Mouse (Mus musculus) right cerebral cortex, adult 2 months (tissue): ENCODE results near the gene Slc43a2.

Source experiments
- DNase-seq, 2 experiments: peaks; one replicate each; pipeline ENCODE4 v3.0.0; 2021 to 2022; ENCODE audit warnings: low spot score in 2 of 2

Slc43a2 gene

DNA sequence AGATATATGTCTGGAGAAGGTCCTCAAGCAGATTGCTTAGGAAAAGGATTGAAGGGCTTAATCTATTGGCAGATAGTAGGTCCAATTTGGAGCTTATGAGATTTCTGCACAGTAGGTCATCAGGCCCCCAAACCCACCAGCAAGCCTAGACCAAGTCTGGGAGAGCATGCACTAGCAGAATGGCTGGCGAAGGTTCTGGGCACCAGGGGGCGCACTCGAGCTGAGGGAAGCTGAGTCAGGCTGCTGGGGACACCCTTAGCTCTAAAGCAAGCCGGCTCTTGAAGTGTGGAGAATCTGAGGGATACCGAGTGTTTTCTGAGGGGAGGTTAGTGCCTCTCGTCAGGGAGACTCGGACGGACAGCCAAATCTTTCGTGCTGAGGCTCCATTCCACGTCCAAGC is 1.2 kb upstream of the Slc43a2 start:
- DNase-seq = peak; percentile 97 to 100

- no peak for DNase-seq
Observed at GRCm38 (mm10) chr11:75530845-75531373, 585 bp upstream of the Slc43a2 start.

DNA sequence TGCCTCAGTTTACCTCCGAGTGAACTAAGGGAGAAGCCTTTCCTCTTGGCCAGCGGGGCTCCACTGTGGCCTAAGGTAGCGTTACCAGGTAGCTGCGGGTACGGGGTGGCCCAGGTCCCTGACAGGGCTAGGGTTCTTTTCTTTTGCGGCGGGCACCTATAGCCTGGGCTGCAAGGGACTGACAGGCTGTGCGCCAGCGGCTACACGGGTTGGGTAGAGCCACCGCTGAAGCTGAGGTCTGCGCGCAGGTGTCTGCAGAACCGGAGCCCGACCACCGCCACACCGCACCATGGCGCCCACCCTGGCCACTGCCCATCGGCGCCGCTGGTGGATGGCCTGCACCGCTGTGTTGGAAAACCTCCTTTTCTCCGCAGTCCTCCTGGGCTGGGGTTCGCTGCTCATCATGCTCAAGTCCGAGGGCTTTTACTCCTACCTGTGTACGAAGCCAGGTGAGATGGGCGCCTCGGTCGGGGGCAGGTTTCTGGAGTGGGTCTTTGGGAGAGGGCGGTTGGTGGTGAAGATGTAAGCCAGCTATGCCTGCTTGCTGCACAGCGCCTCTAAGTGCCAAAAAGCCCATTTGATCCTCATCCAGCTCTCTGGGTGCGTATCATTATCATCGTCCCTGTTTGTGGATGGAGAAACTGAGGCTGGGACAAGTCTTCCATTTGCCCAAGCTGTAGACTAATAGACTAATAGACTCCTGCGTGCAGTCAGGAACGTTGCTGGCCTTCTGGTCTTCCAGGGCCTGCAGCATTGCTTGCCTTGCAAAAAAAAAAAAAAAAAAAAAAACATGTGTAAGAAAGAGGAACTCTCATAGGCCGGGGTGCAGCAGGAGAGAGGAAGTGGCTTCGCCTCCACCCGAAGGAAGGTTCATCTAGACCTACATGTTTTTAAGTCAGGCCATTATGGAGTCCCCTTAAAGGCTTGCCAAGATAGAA is 1.1 kb downstream of the Slc43a2 start:
- DNase-seq = peak; percentile 38 to 60

- no peak for DNase-seq
Observed at GRCm38 (mm10) chr11:75533314-75534015, 2.0 kb downstream of the Slc43a2 start.

- no peak for DNase-seq
Observed at GRCm38 (mm10) chr11:75534286-75535033, 3.0 kb downstream of the Slc43a2 start.

DNA sequence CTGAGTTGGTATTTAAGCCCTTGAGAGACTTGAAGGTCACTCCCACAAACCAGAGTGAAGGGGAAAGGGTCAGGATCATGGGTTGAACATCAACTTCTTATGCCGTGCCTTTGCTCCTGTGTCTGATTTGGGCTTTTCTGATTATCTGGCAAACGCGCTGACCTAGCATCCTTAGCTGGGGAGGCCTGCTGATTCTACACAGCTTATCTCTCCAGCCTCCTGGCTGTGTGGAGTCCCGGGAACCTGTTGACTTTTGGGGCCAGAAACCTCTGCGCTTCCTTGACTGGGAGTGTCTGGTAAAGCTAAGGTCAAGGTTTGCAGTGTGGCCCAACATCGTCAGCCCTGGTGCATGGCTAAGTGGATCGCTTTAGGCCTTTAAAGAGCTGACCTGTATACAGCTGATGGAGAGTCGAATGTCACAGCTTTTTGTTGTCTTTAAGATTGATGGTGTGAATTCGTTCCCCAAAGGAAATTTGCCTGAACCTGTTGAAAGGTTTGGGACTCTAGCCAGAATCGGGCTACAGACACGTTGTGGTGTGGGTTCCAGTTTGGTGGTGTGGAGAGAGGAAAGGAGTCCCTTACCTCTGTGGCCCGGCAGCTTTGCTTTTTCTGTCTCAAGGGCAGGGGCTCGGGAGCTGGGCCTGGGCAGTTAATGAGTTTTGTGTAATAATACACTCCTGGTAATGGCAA is 3.8 kb downstream of the Slc43a2 start:
- DNase-seq = no peak

DNA sequence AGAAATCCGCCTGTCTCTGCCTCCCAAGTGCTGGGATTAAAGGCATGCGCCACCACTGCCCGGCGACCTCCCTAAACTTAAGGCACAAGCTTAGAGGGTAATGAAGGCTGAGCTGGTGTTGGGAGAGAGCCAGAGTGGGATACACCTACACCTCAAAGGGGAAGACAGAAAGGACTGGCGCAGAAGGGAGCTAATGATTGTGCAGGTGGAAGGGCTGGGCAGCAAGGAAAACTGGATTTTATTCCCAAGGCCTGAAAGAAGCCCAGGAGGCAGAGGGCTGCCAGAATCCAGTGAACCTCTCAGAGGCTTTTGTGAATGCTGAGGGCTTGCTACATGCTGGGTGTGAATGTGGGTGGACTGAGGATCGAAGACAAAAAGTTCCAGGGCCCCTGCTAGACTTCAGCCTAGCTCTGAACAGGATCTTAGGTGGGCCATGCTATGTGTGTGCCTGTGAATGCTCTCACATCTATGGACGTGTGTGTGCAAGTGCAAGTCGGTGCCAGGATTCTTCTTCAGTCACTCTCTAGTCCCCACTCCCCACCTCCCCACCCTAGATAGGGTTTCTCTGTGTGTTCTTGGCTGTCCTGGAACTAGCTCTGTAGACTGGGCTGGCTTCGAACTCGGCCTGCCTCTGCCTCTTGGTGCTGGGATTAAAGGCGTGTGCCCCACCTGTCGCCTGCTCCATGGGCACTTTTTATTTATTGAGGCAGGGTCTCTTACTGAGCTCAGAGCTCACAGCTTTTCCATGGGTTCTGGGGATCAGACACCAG is 4.9 kb downstream of the Slc43a2 start:
- DNase-seq = no peak

DNA sequence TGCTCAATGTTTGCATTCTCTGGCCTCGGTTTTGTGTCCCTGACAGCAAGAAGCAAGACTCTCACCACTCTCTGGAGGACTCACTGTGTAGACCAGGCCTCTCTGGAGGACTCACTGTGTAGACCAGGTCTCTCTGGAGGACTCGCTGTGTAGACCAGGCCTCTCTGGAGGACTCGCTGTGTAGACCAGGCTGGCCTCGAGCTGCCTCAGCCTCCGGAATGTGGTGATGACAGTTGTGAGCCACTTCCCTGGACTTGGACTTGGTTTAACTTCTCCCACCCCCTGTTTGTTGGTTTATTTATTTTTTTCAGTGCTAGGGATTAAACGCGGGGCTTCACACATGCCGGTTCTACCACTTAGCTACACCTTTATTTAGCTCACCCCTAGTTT is 5.5 kb downstream of the Slc43a2 start:
- DNase-seq = no peak

DNA sequence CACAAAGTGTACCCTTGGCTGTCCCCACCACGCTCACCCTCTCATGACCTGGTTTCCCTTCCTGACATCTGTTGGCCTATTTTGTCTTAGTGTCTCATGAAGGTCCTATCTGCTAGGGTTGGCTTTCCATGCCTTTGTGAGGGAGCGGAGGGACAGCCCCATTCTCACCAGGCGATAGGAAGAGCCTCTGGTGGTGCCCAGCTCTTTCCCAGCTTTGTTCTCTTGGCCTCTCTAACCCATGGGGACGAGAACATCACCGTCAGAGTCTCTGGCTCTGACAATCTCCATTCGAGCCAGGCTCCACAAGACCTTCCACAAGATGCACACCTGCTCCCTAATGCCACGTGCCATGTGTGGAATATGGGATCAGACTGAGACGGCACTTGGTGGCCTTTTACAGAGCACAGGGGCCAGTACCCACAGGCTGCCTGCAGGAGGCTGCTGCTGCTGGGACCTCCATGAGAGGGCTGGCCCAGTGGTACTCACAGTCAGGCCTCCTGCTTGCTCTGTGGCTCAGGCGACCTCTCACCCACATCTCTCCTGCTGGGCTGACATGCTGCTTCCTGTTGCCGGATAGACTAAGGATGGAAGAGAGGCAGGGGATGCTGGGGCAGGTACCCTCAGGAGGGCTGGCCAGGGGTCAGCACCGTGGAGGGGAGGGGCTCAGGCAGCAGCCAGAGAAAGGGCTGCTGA is 6.1 kb downstream of the Slc43a2 start:
- DNase-seq = no peak

GRCm38 (mm10) chr11:75538184-75538969 is 6.9 kb downstream of the Slc43a2 start:
- DNase-seq = no peak

DNA sequence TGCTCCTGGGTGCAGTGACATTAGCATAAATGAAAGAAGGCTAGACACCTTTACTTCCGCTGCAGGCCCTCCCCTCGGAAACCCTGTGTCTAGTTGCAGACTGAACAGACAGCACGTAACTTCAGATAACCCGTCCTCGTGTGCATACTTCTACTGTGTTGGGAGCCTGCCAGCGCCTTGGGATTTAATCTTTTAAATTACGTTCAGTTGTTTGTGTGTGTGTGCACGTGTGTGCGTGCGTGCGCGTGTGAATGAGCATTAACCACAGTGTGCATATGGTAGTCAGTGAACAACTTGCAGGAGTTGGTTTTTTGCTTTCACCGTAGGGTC is 7.4 kb downstream of the Slc43a2 start:
- no peak for DNase-seq

GRCm38 (mm10) chr11:75540209-75540608 is 8.7 kb downstream of the Slc43a2 start:
- no peak for DNase-seq

GRCm38 (mm10) chr11:75540710-75541581 is 9.5 kb downstream of the Slc43a2 start:
- DNase-seq = no peak

DNA sequence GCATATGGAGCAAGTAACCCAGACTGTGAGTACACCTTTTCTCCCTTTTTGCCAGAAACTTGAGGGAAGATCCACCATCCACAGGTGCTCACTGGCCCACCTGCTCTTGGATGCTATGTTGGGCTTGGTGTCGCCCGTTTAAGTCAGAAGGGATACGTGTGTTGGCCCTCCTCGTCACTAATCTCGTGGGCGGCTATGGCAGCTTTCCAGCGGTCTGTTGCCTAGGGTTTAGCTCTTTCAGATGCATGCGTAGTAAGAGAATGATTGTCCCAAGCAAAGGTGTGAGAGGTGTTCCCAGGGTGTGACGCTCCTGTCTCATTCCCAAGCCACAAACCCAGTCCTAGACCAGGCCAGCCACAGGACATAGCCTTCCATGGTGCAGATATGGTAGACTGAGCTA is 13.2 kb downstream of the Slc43a2 start:
- no peak for DNase-seq

DNA sequence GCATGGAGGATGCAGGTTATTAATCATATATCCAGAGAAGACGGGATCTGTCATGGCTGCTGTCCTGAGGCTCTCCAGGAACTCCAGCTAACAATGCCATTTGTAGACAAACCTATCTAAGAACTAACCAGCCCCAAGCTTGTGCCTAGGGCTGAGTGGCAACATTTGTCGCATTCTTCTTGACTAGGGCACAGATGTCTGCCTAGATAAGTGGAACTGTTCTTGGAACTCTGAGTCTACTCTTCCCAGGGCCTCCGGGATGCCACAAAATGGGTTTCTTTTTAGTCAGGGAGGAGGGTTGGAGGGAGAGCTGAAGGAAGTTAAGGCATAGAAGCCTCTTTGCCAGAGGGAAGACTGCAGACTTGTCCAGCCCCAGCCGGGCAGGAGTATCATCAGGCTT is 14.6 kb downstream of the Slc43a2 start:
- no peak for DNase-seq

DNA sequence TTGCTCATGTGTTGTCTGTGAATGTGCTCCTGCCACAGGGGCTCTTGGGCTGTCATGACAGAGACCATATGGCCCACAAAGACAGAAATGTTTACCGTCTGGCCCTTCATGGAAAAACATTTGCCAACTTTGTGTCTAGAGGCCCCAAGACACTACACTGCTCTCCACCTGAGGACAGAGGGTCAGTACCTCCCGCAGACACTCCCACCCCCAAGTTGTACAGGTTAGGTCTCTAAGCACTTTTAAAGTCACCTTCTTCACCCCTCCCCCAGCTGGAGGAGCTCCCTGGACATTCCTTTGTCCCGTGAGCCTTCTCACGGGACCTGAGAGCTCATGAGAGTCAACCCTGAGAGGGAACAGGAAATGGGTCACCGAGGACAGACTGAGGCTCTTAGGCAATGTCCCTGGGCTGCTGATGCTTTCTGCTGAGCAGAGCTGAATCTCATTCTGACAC is 18.2 kb downstream of the Slc43a2 start:
- no peak for DNase-seq

DNA sequence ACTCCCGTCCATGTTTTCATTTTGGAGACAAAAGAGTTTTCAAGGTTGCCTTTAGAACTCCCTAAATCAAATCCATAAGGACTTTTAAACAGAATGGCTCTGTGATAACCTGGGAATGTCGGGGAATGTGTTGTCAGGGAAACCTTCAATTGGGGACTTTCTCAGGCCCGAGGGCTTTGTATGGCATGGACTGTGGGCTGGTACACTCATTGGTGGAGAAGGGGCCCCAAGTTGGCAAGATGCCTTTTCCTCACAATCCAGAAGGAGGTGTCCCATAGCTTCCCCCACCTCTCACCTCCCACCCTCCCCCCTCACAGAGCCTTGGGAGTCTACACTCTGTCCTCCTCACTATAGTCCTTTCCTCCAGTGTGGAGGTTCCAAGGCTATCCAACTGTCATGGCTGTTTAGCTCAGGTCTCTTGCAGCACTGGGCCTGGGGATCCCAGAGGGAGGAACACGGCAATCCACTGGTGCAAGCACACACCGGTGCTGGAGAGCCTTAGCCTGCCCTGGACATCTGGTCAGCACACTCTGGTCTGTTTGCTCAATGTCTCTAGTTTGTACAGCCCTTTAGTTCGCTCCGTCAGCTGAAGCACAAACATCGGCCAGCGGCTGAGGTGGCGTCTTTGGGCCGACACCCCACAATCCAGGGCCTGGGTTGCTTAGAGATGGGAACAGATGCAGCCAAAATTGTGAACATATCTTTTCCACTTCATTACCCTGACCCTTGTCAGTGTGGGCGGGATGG is 18.9 kb downstream of the Slc43a2 start:
- no peak for DNase-seq

DNA sequence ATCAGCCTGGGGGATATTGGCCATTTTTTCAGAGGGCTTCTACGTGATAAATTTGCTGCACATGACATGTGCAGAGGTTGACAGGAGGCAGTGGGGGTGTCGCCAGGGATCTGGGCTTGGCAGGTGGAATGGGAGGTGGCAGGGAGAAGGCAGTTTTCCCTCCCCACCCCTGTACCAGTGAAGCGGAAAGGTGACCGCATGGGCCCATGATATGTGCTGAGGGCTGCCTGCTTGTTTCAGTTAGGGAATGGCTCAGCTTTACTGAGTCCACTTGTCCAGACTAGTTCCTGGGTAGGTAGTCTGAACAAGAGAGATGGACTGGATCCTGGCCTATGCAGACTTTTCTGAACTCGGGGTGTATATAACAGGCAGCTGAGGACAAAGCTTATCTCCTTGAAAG is 19.8 kb downstream of the Slc43a2 start:
- DNase-seq = no peak
